Mouse (Mus musculus): ENCODE measurements around the gene Arhgef3. TPM values are rescaled to one million over a fixed set of nuclear protein-coding genes. Genes with fewer than 3 reads are reported as not detected.

The Arhgef3 gene
- polyA plus RNA-seq, 1 experiment from 2014 or later: 1.6 TPM

DNA sequence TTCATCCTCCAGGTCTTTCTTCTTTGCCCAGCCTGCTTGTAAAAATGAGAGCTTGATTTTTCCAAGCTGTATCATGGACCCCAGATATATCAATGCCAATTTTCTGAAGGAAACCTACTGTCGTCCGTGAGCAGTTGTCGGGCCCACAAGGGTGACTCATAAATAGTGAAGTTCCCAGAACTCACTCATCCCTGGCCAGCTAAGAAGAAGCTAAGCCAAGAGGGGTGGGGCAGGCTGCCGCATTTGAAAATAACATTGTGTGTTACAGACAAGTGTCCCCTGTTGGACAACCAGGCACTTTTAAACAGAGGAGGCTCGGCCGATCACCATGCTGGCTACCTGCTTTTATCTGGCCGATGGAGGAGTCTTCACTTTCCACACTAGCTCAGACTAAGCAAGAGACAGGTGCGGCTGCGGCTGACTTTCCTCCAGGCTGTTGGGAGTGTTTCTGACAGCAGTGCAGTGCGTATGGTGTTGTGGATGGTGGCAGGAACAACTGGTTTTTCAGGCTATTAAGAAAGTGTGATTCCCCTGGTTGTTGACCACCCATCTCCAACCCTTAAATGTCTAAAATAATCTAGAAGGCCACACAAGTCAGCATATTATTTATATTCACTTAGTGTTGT lies 58.6 kb downstream of the Arhgef3 start:
- peaks cover 18% of the 10 kb centered on the region; the same call in 1 of the 2 replicates for H3K4me1 ChIP-seq
- no peak overlapping the region for H3K27ac ChIP-seq
- no peaks in the 10 kb centered on the region for H3K27me3 ChIP-seq (ENCODE audit: poor library complexity, severe bottlenecking)
- no peaks in the 10 kb centered on the region for H3K36me3 ChIP-seq (replicated peaks)
- no peak overlapping the region for H3K4me3 ChIP-seq
- no peaks in the 10 kb centered on the region for H3K9me3 ChIP-seq
- no peak for DNase-seq (ENCODE audit: extremely low spot score, low spot score)
- WGBS: 94% methylated on average over 10 of the region's 10 CpGs

DNA sequence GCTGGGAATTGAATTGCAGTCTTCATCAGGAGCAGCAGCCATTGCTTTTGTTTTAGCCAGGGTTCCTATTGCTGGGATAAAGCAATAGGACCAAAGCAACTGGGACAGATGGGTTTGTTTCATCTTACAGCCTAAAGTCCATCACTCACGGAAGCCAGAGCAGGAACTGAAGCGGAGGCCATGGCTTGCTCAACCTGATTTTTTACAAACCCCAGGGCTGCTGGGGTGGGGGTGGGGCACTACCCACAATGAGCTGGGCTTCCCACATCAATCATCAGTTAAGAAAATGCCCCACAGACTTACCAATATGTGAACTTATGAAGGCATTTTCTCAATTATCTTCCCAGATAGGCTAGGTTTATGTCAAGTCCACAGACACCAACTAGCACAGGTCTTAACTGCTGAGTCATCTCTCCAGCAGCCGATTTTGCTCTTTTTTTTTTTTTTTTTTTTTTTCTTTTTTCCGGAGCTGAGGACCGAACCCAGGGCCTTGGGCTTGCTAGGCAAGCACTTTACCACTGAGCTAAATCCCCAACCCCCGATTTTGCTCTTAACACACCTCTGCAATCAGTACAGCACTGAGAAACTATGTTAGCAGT lies 59.6 kb downstream of the Arhgef3 start:
- no peak for DNase-seq (ENCODE audit: extremely low spot score, low spot score)

DNA sequence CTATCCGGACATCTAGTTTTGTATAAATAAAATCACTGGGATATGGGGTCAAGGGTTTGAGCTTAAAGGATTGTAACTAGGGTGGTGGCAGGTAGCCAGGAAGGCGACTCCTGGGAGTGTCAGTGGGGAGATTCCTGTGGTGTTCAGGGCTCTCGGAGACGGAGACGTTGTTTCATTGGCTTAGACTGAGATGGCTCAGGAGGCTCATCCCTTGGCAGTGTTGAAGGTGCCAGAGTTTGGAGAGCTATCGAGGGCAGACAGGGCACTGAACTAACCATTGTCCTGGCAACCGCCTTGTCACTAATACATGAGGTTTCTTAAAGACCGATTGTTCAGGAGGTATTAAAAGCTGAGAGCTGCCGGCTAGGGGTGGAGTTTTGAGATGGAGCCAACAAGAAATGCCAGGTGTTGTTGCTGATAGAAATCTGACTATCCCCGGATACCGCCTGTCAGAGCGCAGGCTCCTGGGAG lies 60.2 kb downstream of the Arhgef3 start:
- H3K4me1 ChIP-seq: peaks cover 18% of the 10 kb centered on the region; the same call in 1 of the 2 replicates

More for the DNA sequence above, 59.6 kb downstream of the Arhgef3 start:
- Histone ChIP-seq H3K27ac (no peak overlapping the region), H3K36me3 (replicated peaks) (no peaks in the 10 kb centered on the region), H3K4me1 (peaks cover 18% of the 10 kb centered on the region; the same call in 1 of the 2 replicates), H3K9me3 (no peaks in the 10 kb centered on the region), H3K27me3 (ENCODE audit: poor library complexity, severe bottlenecking) (no peaks in the 10 kb centered on the region), H3K4me3 (no peak overlapping the region)
- WGBS: 80% methylated on average over 6 of the region's 6 CpGs

DNA sequence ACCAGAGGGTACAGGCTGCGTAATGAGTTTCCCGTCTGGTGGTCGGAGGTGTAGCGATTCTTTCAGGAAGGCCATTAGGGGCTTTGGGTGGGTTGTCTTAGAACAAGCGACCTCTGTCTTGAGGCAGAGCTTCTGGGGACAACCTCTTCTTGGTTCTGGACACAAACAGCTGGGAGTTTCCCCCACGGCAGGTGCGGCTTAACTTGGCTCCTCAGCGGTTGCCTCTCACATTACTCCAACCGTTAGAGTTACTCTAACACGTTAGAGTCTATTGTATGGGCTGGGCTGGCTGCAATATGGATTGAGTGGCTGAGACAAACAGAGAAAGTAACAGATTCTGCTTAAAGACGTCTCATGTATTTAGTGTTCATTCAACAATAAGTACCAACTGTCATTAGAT lies 60.6 kb downstream of the Arhgef3 start:
- H3K4me1 ChIP-seq: peaks cover 18% of the 10 kb centered on the region; the same call in 1 of the 2 replicates
- 81% methylated on average over 11 of the region's 11 CpGs for WGBS
- H3K27ac ChIP-seq: no peak overlapping the region

More for the DNA sequence above, 60.2 kb downstream of the Arhgef3 start:
- no peak overlapping the region for H3K4me3 ChIP-seq
- H3K9me3 ChIP-seq: no peaks in the 10 kb centered on the region
- no peak for DNase-seq (ENCODE audit: extremely low spot score, low spot score)
- no peak overlapping the region for H3K27ac ChIP-seq
- WGBS: 80% methylated on average over 12 of the region's 12 CpGs
- H3K36me3 ChIP-seq (replicated peaks): no peaks in the 10 kb centered on the region
- H3K27me3 ChIP-seq (ENCODE audit: poor library complexity, severe bottlenecking): no peaks in the 10 kb centered on the region

DNA sequence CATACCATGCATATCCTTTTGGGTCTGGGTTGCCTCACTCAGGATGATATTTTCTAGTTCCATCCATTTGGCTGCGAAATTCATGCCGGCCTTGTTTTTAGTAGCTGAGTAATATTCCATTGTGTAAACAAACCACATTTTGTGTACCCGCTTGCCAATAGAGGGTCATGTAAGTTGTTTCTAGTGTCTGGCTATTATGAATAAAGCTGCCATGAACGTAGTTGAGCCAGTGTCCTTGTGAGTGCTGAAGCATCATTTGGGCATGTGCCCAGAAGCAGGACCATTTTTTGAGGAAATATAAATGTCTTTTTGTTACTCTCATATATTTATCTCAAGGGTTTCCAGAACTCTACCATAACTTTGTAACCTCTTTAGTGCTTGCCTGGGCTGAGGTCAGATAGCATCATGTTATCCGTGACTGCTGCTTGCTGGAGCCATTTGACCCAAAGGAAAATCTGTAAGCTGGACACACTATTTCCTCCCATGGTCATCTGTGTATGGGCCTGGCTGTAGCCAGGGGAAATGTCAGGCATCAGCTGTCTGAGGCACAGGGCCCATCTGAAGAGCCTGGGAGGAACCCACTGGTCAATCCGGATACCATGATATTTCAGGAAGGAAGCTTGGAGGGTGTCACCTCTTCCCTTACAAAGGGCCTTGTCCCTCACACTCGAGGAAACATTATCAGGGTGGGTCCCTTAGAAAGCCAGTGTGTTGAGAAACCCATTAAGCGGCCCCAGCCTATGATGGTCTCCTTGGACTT lies 63.3 kb downstream of the Arhgef3 start:
- Histone ChIP-seq H3K27me3 (ENCODE audit: poor library complexity, severe bottlenecking) (no peaks in the 10 kb centered on the region), H3K36me3 (replicated peaks) (no peaks in the 10 kb centered on the region), H3K4me1 (peaks cover 18% of the 10 kb centered on the region; the same call in 1 of the 2 replicates), H3K27ac (no peak overlapping the region), H3K4me3 (no peak overlapping the region), H3K9me3 (no peaks in the 10 kb centered on the region)
- 87% methylated on average over 8 of the region's 8 CpGs for WGBS
- no peak for DNase-seq (ENCODE audit: extremely low spot score, low spot score)

More for the DNA sequence above, 60.6 kb downstream of the Arhgef3 start:
- Histone ChIP-seq H3K27me3 (ENCODE audit: poor library complexity, severe bottlenecking) (no peaks in the 10 kb centered on the region), H3K4me3 (no peak overlapping the region), H3K36me3 (replicated peaks) (no peaks in the 10 kb centered on the region), H3K9me3 (no peaks in the 10 kb centered on the region)
- DNase-seq (ENCODE audit: extremely low spot score, low spot score): no peak

DNA sequence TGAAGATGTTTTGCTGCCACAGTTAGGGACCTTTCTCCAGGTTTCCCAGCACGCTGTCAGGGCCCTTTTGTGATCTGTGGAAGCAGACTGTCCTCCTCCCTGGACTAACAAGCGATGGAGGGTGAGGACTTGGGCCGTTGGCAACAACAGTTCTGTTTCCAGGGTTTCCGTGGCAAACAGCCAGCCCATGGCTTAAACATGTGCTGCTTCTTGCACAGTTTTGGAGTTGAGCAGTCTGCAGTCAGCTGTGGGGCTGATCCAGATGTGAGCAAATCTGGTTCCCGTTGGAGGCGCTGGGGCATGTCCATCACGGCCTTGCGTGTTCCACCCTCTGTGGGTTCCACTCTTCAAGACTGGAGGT lies 63.8 kb downstream of the Arhgef3 start:
- Histone ChIP-seq H3K27me3 (ENCODE audit: poor library complexity, severe bottlenecking) (no peaks in the 10 kb centered on the region), H3K4me3 (no peak overlapping the region), H3K27ac (no peak overlapping the region), H3K4me1 (peaks cover 22% of the 10 kb centered on the region; the same call in 1 of the 2 replicates), H3K9me3 (no peaks in the 10 kb centered on the region), H3K36me3 (replicated peaks) (no peaks in the 10 kb centered on the region)
- 93% methylated on average over 8 of the region's 8 CpGs for WGBS
- DNase-seq (ENCODE audit: extremely low spot score, low spot score): no peak

DNA sequence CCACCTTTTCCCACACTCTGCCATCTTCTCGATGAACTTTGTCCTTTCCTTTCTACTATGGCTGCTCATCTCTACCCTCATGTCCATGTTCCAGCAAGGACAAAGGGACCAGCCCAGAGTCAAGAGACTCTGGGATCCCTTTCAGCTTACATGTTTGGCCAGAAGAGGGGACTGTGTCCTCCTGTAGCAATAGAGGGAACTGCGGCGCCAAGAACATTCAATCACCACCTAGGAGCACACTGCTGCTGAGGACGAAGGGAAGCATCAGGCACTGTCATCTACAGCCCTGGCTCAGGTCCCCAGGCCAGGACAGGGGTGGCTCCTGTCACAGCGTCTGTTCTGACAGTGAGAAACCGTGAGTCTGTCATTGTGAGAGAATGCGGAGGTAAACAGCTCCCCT lies 65.1 kb downstream of the Arhgef3 start:
- 93% methylated on average over 7 of the region's 7 CpGs for WGBS
- Histone ChIP-seq H3K4me3 (no peak overlapping the region), H3K4me1 (peaks cover 20% of the 10 kb centered on the region; the same call in 1 of the 2 replicates), H3K36me3 (replicated peaks) (no peaks in the 10 kb centered on the region), H3K27me3 (ENCODE audit: poor library complexity, severe bottlenecking) (no peaks in the 10 kb centered on the region), H3K9me3 (no peaks in the 10 kb centered on the region), H3K27ac (no peak overlapping the region)
- DNase-seq (ENCODE audit: extremely low spot score, low spot score): no peak

DNA sequence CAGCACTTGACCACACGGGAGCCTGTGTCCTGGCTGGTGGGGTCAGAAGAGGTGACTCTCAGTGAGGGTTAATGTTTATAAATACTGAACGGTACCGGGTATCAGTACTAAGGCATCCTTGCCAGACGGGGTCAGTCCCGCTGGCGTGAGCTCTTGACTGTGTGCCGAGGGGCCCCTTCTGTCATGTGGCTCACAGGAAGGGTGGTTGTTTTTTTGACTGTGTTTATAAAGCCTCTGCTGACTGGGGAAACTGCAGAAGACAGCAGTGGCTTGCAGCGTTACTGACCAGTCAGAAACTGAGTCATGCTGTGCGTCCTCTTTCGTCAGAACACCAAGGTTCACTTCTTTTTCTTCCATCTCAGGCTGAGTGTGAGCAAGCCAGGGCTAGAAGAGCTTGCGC lies 67.4 kb downstream of the Arhgef3 start:
- DNase-seq (ENCODE audit: extremely low spot score, low spot score): no peak
- Histone ChIP-seq H3K4me3 (no peak overlapping the region), H3K9me3 (no peaks in the 10 kb centered on the region), H3K27me3 (ENCODE audit: poor library complexity, severe bottlenecking) (no peaks in the 10 kb centered on the region), H3K4me1 (peaks cover 14% of the 10 kb centered on the region; the same call in 1 of the 2 replicates), H3K27ac (no peak overlapping the region), H3K36me3 (replicated peaks) (no peaks in the 10 kb centered on the region)
- WGBS: 81% methylated on average over 11 of the region's 11 CpGs

DNA sequence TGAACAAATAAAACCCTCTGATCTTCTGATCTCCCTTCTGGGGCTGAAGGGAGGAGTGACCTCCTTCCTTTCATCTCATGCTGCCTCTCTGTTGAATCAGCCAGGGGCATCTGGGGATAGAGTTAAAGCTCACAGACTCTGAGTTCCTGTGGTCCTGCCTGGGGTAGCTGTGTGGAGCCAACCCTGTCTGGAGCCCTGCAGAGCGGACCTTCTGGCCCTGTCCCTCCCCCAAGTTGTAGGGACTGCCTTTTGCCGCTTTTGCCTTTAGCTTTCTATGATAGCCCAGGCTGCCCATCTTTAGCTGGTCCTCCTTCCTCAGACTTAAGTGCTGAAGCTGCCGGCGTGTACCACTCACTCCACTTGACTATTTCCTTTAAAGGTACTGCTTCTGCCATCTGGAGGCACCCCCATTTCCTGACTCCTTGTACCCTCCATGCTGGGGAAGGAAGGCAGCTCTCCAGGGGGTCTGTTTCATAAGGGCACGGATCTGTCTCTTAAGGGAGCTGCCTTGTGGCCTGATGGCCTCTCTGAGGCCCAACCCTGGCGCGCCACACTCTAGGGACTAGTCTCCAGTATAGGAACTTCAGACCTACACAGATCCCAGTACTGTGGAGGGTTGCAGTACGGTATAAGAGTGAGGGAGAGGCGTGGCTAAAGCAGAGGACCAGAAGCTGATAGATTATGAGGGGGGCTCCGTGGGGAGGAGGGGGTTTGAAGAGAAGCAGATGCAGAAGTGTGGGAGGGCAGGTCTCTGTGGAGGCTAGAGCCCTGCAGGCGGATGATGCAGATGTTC lies 68.1 kb downstream of the Arhgef3 start:
- no peaks in the 10 kb centered on the region for H3K9me3 ChIP-seq
- peaks cover 14% of the 10 kb centered on the region; the same call in 1 of the 2 replicates for H3K4me1 ChIP-seq
- WGBS: 77% methylated on average over 11 of the region's 11 CpGs
- H3K4me3 ChIP-seq: no peak overlapping the region
- H3K27ac ChIP-seq: peak overlapping the region; percentile 1; the same call in 1 of the 2 replicates
- no peaks in the 10 kb centered on the region for H3K36me3 ChIP-seq (replicated peaks)
- H3K27me3 ChIP-seq (ENCODE audit: poor library complexity, severe bottlenecking): no peaks in the 10 kb centered on the region
- DNase-seq (ENCODE audit: extremely low spot score, low spot score): no peak

DNA sequence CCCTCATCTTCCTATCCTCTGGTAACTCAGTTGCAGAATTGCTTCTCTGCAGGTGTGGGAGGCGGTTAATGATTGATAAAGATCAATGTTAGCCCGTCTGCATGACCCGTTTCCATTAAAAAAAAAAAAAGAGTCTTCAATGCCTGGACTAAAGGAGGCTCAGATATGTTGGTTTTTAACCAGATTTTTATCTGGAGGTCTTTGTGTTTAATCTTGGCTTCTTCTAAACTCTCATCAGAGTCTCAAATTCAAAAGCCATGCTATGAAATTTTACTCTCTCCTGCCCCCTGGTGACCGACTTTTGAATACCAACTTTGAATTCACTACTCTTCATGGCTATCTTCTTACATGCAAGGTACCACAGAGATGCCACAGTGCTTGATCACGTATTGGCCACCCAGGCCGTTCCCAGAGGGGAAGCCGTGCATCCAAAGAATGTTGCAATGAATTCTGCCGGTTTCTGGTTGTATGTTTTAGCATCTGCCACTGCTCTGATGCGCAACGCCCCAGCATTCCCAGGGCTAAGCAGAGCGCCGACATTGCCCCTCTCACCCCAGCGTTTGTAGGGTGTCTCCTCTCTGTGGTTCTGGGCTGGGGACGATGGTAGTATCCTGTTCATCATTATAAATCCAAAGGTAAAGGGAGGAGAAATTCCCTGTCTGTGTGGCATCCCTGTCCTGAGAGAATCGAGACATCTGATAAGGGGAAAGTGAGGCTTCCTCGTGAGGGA lies 69.0 kb downstream of the Arhgef3 start:
- Histone ChIP-seq H3K27ac (no peak overlapping the region), H3K9me3 (no peaks in the 10 kb centered on the region), H3K4me1 (peaks cover 14% of the 10 kb centered on the region; the same call in 1 of the 2 replicates), H3K36me3 (replicated peaks) (no peaks in the 10 kb centered on the region), H3K27me3 (ENCODE audit: poor library complexity, severe bottlenecking) (no peaks in the 10 kb centered on the region), H3K4me3 (no peak overlapping the region)
- WGBS: 70% methylated on average over 16 of the region's 16 CpGs
- DNase-seq (ENCODE audit: extremely low spot score, low spot score): peak; percentile 39

DNA sequence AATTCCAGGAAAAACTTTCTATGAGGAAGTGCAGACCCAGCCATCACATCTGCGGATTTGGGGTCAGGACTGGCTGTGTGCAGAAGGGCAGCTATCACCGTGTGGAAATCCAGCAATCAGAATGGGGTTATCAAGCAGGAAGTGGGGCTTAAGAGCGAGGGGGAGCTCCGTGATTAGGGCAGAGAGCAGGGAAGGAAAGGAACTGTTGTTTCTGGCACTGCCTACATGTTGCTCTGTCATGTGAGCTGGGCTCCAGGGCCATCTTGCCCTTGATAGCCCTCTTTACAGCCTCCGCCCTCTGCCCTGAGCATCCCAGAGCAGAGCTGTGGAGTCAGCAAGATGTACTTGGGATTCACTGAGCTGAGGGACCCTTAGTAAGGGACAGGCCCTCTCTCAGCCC lies 71.2 kb downstream of the Arhgef3 start:
- Histone ChIP-seq H3K9me3 (no peaks in the 10 kb centered on the region), H3K36me3 (replicated peaks) (no peaks in the 10 kb centered on the region), H3K27ac (no peak overlapping the region), H3K27me3 (ENCODE audit: poor library complexity, severe bottlenecking) (no peaks in the 10 kb centered on the region), H3K4me1 (peaks cover 14% of the 10 kb centered on the region; the same call in 1 of the 2 replicates), H3K4me3 (no peak overlapping the region)
- 80% methylated on average over 5 of the region's 5 CpGs for WGBS
- no peak for DNase-seq (ENCODE audit: extremely low spot score, low spot score)

DNA sequence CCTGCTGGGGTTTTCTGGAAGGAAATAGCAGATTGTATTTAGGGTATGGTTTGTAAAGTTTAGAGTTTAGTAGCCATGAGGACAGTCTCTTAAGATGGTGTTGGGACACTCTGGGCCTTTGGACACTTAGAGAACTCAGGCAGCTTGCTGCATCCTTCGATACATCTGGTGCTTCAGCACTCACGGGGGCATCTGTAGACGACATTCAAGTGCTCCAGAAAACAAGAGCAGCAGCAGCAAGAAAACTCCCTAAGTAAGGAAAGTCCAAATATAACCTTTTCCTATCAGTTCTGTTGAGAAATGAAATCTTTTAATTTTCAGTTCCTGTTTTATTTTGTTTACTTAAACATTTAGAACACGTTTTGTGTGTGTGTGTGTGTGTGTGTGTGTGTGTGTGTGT lies 71.9 kb downstream of the Arhgef3 start:
- Histone ChIP-seq H3K36me3 (replicated peaks) (no peaks in the 10 kb centered on the region), H3K27ac (no peak overlapping the region), H3K4me1 (peaks cover 14% of the 10 kb centered on the region; the same call in 1 of the 2 replicates), H3K9me3 (no peaks in the 10 kb centered on the region), H3K27me3 (ENCODE audit: poor library complexity, severe bottlenecking) (no peaks in the 10 kb centered on the region), H3K4me3 (no peak overlapping the region)
- 84% methylated on average over 4 of the region's 4 CpGs for WGBS
- no peak for DNase-seq (ENCODE audit: extremely low spot score, low spot score)
